Mouse (Mus musculus) hematopoietic stem cell, adult 5-6 weeks (primary cell): ENCODE measurements around the gene Depdc5. TPM values are rescaled to one million over a fixed set of nuclear protein-coding genes. Genes with fewer than 3 reads are reported as not detected.

Experiments used
- ATAC-seq, 2 experiments: fragments of 125-278 bp in 1 of 2; replicated peaks in 1 of 2; 2 replicates each; pipeline ENCODE4 v1.8.0; 2016 to 2017; ENCODE audit warnings: inconsistent platforms in 2 of 2, mild to moderate bottlenecking in 2 of 2, moderate number of reproducible peaks in 2 of 2, low read depth in 1 of 2, moderate TSS enrichment in 1 of 2; ENCODE audit not compliant: low FRiP score in 2 of 2, poor library complexity in 2 of 2, severe bottlenecking in 2 of 2, insufficient read depth in 1 of 2, low TSS enrichment in 1 of 2
- total RNA-seq: library from RNA; stranded (forward); fragments of 172-1452, 232-1000 nt; gene quantifications from 2 replicates; pipeline ENCODE4 v1.2.3, GENCODE M21; 2017

Gene Depdc5
- total RNA-seq, 1 experiment from 2014 or later, result 22.6 TPM

DNA sequence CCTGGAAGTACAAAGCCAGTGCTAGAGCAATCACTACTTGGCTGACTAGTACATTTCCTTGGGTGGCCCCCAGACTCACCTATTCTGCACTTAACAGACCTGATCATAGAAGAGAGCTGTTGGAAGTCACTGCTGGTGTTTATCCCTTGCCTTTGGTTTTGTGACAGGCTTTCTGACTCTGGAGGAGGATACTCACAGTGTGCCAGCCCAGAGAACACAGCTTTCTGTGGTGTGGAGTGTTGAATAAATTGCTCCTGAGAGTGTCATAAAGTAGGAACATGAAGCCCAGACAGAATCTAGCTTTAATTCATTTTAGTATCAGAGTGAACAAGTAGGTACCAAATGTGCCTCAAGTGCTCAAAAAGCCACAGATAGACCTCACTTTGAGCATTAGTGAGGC, 113.7 kb downstream of the Depdc5 start:
- ATAC-seq, result no peak

DNA sequence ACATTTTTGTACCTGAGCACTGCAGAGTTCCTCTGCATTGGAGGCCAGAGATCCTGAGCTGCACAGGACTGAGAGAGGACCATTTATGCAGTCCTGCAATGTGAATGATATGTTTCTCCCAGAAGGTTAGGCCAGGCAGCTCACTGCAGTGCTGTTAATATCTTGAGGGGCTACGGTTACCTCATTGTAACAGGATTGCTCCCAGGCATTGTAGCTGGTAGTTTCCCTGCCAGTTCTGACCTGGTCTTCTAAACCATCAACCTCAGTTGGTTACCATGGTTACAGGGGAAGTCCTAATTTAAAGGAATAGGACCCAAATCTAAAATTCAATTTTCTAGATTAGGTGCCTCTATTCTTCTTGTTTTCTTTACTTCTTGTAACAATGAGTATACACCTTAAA, 121.9 kb downstream of the Depdc5 start:
- no peak for ATAC-seq

DNA sequence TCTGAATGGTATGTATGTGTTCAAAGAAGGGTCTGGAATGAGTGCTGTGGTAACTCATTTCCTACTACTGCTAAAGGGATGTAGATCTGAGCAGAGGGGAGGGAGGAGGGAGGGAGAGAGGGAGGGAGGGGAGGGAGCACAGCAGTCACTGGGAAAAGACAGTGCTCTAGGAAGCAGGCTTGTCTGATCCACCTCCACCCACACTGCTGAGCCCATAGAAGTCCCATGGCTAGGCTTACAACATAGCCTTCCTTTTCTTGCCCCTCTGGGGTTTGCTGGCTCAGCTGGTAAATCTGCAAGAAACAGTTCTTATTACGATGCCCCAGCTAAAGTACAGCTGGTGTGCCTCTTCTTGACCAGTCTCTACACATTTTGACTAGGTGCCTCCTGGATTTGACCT, 124.4 kb downstream of the Depdc5 start:
- ATAC-seq, result no peak

DNA sequence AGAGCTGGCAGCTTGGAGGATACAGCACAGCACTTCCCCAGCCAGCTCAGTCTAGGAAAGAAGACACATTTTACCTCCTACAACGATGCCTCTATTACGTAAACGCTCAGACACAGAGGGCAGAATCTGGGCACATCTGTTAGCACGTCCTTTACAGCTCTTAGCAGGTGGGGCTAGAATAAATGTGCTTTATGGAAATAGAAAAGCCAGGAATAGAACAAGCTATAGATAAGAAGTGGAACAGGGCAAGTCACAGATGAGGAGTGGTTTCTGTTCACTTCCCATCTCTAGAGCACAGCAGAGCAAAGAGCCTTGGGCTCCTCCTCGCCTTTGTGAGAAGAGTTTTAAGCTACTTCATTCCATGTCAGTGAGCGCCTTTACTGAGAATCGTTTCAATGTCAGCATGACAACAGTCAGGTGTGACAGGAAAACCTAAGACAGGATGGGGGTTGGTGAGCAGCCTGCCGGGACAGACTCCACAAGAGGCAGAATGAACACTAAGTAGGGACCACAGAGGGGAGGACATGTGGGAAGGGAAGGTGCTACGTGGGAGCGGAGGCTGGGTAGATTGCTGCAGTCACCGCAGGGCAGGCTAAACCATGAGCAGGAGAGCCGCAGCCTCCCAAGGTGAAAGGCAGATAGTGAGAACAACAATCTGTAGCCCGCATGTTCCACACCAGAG, 126.6 kb downstream of the Depdc5 start:
- no peak for ATAC-seq

DNA sequence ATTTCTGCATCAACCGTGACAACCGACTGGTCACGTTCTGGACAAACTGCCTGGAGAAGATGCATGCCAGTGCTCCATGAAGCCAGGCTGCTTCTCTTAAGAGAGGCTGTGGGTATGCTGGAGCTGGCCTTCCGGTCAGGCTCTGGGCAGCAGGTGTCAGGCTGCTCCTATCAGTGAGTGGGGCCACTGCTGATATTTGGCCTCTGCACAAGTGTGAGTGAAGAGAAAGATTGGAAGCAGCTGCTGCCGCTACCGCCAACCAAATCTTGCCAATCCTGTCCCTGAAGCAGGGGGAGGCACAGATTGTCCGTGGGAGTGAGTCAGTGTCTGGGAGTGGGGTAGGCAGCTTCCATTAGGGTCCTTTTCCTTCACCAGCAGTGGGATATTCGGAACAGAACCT, 127.7 kb downstream of the Depdc5 start:
- no peak for ATAC-seq

DNA sequence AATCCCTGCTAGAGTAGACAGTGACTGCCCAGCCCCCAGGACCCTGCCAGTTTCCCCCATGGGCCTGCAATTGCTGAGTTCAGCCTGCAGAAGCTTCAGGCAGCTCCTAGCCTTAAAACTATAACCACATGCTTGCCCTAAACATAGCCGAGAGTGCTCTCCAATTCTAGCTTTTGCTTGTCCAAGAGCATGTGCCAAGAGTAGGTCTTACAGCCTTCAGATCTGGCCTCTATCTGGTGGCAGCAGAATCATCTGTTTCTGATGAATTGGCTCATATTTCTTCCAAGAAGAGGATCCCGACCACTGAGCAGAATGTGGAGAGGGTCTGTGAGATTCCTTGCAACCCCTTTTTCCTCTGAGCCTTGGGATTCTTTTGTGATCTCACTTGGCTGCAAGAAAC, 131.0 kb downstream of the Depdc5 start:
- no peak for ATAC-seq

DNA sequence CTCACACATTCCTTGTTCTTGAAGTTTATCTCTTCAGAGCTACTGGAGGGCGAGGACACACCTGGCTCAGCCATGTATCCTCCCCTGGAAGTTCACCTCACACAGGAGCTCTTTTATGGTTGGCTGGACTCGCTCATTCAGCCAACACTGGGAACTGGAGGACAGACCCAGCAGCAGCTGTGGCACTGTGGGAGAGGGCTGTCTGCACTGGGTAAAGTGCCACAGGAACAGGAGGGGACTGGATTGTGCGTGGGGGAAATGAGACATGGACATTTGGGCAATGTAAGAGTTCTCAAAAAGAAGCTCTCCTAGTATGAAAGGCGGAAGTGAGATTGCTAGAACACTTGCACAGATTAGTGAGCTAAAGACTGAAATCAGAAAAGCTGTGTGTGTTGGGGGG, 132.3 kb downstream of the Depdc5 start:
- ATAC-seq, result no peak

DNA sequence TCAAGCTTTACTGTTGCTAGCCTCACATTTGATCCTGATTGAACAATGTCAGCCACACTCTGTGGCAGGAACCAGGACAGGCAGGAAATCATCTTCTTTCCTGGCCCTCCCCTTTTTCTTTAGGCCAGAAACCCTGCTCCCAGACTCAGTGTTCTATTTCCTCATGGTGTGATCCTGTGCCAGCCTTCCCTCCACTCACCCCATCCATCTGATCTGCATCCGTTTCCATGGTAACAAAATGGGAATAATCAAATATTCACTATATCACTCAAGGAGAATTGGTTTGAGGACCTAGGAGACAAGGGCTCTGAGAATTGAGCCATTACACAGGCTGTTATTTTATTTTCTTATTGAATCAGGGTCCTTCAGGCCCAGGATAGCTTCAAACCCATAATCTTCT, 133.1 kb downstream of the Depdc5 start:
- ATAC-seq, result no peak

DNA sequence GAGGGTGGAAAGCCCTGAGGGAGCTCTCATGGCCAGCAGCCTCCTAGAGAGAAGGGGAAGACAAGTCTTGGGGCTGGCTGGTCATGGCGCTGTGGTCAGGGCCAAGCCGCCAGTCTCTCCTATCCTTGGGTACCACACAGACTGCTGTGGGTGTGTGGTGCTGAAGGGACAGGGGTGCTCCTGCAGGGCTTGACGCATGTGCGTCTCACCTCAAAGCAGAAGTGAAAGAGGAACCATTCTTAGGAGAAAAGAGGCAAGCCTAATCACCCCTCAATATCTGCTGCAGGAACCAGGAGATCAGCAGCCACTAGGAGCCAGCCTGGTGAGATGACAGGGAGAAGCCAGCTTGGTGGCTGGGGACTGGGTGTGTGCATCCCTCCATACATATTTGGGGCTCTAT, 134.2 kb downstream of the Depdc5 start:
- peak; percentile 97 to 98 for ATAC-seq

DNA sequence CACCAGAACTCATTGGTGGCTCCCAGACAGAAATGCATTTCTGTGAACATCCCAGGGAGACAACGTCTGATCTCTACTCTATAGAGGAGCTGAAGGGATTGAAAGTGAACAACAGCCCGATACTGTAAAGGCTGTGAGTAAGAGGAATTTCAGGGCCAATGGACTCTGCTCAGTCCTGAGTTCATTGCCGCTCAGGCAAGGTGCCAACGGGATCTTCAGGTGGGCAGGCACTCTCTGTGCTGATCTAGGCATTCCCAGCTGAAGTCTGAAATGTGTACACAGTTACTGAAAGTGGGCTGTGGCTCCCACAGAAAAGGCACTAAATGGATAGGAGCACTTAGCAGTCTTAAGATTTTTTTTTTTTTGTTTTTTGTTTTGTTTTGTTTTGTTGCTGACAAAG, 135.3 kb downstream of the Depdc5 start:
- no peak for ATAC-seq

DNA sequence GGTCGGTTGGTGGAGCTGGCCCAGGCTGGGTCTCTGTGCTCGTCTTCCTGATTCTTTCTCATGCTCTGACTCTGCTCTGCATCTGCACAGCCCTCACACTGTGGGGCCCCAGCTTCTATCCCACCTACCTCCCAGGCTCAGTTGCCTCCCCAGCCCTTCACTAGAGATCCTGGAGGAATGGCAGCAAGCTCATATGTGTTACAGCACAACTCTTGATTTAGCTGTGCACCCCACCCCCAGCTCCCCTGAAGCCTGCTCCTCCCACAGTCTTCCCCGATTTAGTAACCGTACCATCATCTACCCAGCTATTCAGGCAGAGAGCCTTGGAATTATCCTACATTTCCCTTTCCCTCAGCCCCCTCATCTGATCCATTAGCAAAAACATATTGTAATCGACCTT, 137.6 kb downstream of the Depdc5 start:
- no peak for ATAC-seq

DNA sequence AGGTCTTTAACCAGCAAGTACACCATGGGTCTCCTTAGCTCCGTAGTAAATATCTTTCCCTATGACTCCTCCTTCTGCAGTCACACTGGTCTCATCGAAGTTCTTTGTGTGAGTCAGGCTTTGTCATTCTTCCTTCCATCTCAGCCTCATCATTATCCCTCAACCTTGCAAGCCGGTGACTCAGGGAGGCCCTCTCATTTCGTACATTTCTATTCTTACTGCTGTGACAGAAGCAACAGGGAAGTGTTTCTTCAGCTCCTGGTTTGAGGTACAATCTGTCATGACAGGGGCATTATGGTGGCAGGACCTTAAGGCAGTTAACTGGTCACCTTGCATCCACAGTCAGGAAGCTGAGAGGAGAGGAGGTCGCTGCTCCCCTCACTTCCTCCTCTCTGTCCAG, 139.3 kb downstream of the Depdc5 start:
- ATAC-seq, result no peak

DNA sequence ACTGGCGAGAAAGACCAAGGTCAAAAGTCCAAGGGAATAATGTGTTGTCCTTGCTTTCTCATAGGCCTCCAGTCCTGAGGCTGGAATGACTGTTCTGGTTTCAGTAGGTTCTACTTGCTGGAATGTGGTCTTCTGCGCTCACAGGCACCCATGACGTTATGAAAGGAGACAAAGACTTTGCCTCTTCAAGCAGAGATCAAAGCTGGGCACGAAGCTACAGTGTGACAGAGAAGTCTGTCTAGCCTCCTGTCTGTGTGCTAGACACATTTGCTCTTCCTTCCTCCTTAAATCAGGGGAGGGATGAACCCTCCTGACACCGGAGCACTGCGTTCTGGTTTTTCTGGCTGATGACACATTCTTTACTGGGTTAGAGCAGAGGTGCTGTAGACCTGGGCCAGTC, 140.0 kb downstream of the Depdc5 start:
- no peak for ATAC-seq

DNA sequence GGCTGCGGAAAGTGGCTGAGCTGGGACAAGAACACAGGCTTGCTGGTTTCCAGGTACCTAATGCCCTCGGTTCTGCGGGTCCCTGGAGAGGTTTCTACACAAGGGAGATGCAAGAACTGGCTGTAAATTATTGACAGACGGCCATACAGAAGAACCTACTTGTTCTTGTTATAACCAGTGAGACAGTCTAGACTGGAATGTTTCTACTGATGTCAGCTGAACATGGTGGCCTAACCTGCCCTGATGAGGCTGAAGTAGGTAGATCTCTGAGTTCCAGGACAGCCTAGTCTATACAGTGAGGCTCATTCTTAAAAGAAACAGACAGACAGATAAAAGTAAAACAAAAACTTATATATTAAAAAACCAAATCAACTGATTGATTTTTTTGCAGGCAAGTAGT, 140.6 kb downstream of the Depdc5 start:
- no peak for ATAC-seq

DNA sequence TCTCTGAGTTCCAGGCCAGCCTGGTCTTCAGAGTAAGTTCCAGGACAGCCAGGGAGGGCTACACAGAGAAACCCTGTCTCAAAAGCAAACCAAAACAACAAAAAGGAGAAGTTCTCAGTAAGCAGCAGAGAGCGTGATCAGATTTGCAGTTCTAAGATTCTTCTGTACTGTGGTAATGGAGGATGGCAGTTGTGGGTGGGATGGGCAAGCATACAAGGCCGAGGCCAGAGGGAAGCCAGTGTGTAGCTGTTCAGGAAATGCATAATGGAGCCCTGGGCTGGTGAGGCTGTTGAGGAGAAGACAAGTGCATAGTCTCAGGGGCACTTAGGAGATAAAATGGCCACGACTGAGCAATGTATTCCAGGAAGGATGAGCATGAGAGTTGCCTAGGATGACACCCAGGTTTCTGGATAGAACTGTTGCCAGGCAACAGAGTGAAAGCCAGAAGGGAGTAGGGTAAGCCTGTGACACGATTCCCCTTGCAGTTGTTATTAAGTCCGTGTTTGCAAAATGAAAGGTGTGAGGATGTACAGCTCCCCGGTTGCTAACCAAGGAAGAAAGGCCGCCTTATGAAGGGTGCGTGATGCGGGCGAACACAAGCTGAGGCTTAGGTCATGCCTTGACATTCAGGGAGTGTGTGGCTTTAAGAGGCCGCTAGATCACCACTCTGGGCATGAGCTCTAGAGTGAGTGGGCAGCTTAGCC, 142.1 kb downstream of the Depdc5 start:
- peak; percentile 70 to 80 for ATAC-seq

DNA sequence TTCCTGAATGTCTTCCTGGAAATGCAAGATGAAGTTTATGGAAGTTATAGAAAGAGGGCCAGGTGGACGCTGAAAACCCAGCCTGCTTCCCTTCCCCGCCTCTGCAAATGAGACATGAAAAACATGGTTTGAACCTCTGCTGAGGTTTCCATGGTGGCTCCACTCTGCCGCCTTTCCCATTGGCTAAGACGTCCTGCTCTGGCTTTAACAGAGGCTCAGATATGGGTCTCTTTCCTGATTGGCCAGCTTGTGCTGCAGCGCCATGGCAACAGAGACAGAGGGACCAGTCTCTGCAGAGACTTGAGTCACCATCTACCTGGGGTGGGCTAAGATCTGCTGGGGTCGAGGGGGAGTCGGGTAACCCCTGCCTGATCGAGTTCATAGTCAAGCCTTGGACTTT, 143.2 kb downstream of the Depdc5 start:
- ATAC-seq, result no peak

DNA sequence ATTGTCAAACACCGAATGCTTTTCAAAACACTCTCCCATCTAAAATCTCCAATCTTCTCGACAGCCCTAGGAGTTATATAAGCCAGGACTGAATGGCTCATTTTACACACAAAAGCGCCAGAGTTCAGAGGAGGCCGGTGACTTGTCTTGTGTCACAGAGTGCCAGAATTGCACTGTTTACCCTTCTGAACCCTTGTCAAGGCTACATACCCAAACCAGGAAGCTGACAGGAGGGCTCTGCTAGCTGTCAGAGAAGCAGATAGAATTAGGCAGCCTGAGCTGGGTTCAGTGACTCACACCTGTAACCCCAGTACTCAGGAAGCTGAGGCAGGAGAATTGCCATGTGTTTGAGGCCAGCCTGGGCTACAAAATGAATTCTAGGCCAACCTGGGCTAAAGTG, 143.9 kb downstream of the Depdc5 start:
- no peak for ATAC-seq

DNA sequence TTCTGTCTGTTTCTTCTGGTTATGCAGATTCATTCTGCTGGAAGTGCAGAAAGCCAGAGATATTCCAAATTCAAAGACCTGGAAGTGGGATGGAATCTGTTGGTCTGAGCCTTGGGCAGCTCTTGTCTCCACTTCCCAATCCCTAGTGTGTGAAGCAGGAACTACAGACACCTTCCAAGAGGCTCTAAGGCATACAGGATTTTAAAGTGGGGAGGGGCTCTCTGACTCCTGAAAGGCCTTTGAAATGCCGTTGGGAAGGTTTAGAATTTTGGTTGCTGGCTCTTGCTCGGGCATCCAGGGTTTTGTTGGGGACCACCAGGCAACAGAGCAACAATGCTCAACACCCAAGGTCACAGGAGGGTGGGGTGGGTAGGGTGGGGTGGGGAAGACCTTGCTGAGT, 145.8 kb downstream of the Depdc5 start:
- no peak for ATAC-seq
